Mouse (Mus musculus): ENCODE data around the gene Gm34653. TPM values are rescaled to one million over a fixed set of nuclear protein-coding genes. Genes with fewer than 3 reads are reported as not detected.
A peak's percentile ranks its signal among the peaks of the same experiment; 100 is the strongest.
"Not testable (repeated sequence)": the region's sequence is repeated elsewhere in the genome, so short reads cannot be mapped to it uniquely, and the experiment has no call there.

Gm34653 gene
- polyA plus RNA-seq, 1 experiment from 2014 or later, result not detected

DNA sequence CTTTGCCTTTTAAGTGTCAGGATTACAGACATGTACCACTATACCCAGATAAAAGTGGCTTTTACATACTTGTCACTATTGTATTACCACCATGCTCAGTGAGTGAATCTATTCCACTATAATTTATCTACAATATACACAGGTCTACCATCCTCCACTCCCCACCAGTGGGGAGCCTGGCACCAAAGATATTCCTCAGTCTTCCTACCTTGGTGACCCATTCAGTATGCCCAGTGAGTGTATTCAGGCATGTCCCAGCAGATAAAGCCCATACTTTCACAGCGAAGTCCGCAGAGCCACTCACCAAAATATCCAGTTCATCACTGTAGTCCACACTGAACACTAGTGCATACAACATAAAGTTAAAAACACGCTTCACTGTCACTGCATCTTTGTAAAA is 22.0 kb upstream of the Gm34653 start:
- H3K36me3 ChIP-seq (ENCODE audit: control insufficient read depth, insufficient read depth, low read length), result peaks cover 12% of the 10 kb centered on the region
- H3K27me3 ChIP-seq (ENCODE audit: control insufficient read depth, insufficient read depth, low read length), result no peaks in the 10 kb centered on the region
- H3K9me3 ChIP-seq (replicated peaks; ENCODE audit: control insufficient read depth, low read length), result no peaks in the 10 kb centered on the region
- no peak overlapping the region for H3K4me3 ChIP-seq (replicated peaks; ENCODE audit: low read length)
- no peak for ATAC-seq (ENCODE audit: insufficient read depth, low FRiP score)
- H3K9ac ChIP-seq (ENCODE audit: low read length), result no peak overlapping the region
- no peak overlapping the region for H3K27ac ChIP-seq (ENCODE audit: low read length)
- H3K4me1 ChIP-seq (ENCODE audit: control insufficient read depth, insufficient read depth, low read length), result peaks cover 3% of the 10 kb centered on the region; the same call in 1 of the 2 replicates
- H3K4me2 ChIP-seq (ENCODE audit: low read depth, low read length), result no peak overlapping the region
- WGBS, result 93% methylated on average over 3 of the region's 3 CpGs

GRCm38 (mm10) chr2:34812706-34813105 is 20.1 kb upstream of the Gm34653 start:
- H3K4me1 ChIP-seq (ENCODE audit: control insufficient read depth, insufficient read depth, low read length), result no peaks in the 10 kb centered on the region
- H3K4me2 ChIP-seq (ENCODE audit: low read depth, low read length), result no peak overlapping the region
- H3K27ac ChIP-seq (ENCODE audit: low read length), result no peak overlapping the region
- H3K27me3 ChIP-seq (ENCODE audit: control insufficient read depth, insufficient read depth, low read length), result no peaks in the 10 kb centered on the region
- 83% methylated on average over 7 of the region's 7 CpGs for WGBS
- H3K9ac ChIP-seq (ENCODE audit: low read length), result no peak overlapping the region
- no peak overlapping the region for H3K4me3 ChIP-seq (replicated peaks; ENCODE audit: low read length)
- peaks cover 16% of the 10 kb centered on the region for H3K36me3 ChIP-seq (ENCODE audit: control insufficient read depth, insufficient read depth, low read length)
- no peak for ATAC-seq (ENCODE audit: insufficient read depth, low FRiP score)
- H3K9me3 ChIP-seq (replicated peaks; ENCODE audit: control insufficient read depth, low read length), result no peaks in the 10 kb centered on the region

DNA sequence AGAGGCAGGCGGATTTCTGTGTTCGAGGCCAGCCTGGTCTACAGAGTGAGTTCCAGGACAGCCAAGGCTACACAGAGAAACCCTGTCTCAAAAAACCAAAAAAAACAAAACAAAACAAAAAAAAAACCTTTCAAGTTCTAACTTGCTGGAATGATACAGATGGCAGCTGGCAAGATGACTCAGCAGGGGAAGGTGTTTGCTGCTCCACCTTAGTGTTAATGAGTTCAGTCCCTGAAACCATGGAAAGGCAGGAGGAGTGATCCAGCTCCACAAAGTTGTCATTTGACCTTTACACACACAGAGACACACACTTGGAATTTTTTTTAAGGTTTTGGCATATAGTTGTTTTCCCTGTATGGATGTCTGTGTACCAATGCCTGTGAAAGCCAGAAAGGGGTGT is 16.9 kb upstream of the Gm34653 start:
- H3K9ac ChIP-seq (ENCODE audit: low read length); H3K27ac ChIP-seq (ENCODE audit: low read length); H3K27me3 ChIP-seq (ENCODE audit: control insufficient read depth, insufficient read depth, low read length); H3K9me3 ChIP-seq (replicated peaks; ENCODE audit: control insufficient read depth, low read length); H3K4me3 ChIP-seq (replicated peaks; ENCODE audit: low read length); ATAC-seq (ENCODE audit: insufficient read depth, low FRiP score); H3K4me1 ChIP-seq (ENCODE audit: control insufficient read depth, insufficient read depth, low read length); H3K4me2 ChIP-seq (ENCODE audit: low read depth, low read length): not testable (repeated sequence)
- 95% methylated on average over 2 of the region's 2 CpGs for WGBS
- peaks cover 12% of the 10 kb centered on the region for H3K36me3 ChIP-seq (ENCODE audit: control insufficient read depth, insufficient read depth, low read length)

- Histone ChIP-seq H3K27ac (ENCODE audit: low read length) (no peak overlapping the region), H3K4me1 (ENCODE audit: control insufficient read depth, insufficient read depth, low read length) (no peaks in the 10 kb centered on the region), H3K9ac (ENCODE audit: low read length) (no peak overlapping the region), H3K9me3 (replicated peaks; ENCODE audit: control insufficient read depth, low read length) (no peaks in the 10 kb centered on the region), H3K27me3 (ENCODE audit: control insufficient read depth, insufficient read depth, low read length) (no peaks in the 10 kb centered on the region), H3K4me2 (ENCODE audit: low read depth, low read length) (no peak overlapping the region), H3K36me3 (ENCODE audit: control insufficient read depth, insufficient read depth, low read length) (peaks cover 3% of the 10 kb centered on the region), H3K4me3 (replicated peaks; ENCODE audit: low read length) (no peak overlapping the region)
- WGBS, result 92% methylated on average over 2 of the region's 2 CpGs
- no peak for ATAC-seq (ENCODE audit: insufficient read depth, low FRiP score)
Measured at GRCm38 (mm10) chr2:34818492-34818891, 14.3 kb upstream of the Gm34653 start.

GRCm38 (mm10) chr2:34825827-34826459 is 6.9 kb upstream of the Gm34653 start, which contains the start of gene Fbxw2:
Gene Fbxw2 (minus strand): TSS chr2:34826311.
- Histone ChIP-seq H3K9ac (ENCODE audit: low read length) (peak within 1 kb of the TSS; percentile 90), H3K27ac (ENCODE audit: low read length) (peak within 1 kb of the TSS; percentile 74), H3K4me3 (replicated peaks; ENCODE audit: low read length) (peak within 1 kb of the TSS; percentile 75), H3K4me2 (ENCODE audit: low read depth, low read length) (peak within 1 kb of the TSS; percentile 95), H3K36me3 (ENCODE audit: control insufficient read depth, insufficient read depth, low read length) (no peaks in the 10 kb centered on the region; the same call in 1 of the 2 replicates), H3K4me1 (ENCODE audit: control insufficient read depth, insufficient read depth, low read length) (peaks cover 10% of the 10 kb centered on the region), H3K9me3 (replicated peaks; ENCODE audit: control insufficient read depth, low read length) (no peaks in the 10 kb centered on the region), H3K27me3 (ENCODE audit: control insufficient read depth, insufficient read depth, low read length) (no peaks in the 10 kb centered on the region)
- ATAC-seq (ENCODE audit: insufficient read depth, low FRiP score), result peak; percentile 99
- WGBS, result 1% methylated on average over 57 of the region's 57 CpGs

DNA sequence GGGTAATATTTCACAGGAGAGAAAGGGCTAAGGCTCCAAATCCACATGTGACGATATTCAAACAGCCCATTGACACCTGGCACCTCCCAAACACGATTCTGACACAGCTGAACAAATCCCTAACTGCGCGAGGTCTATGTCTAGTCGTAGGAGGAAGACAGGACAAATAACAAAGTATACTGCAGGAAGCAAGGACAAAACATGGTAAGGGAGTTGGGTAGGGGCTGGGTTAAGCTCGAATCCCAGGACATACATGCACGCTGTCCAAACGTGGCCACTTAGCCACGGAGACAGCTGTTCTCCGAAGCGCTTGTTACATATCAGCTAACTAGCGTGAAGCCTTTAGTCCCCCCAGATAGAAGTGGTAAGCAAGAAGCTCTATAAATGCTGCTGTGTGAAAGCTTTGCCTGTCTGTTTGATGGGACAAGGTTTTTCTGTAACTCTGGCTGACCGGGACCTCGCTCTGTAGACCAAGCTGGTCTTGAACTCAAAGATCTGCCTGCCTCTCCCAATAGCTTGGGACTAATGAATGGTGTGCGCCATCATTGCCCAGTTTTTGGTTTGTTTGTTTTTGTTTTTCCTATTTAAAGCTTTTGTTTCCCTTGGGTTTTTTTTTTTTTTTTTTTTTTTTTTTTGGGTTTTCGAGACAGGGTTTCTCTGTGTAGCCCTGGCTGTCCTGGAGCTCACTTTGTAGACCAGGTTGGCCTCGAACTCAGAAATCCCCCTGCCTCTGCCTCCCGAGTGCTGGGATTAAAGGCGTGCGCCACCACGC is 6.2 kb upstream of the Gm34653 start:
- H3K36me3 ChIP-seq (ENCODE audit: control insufficient read depth, insufficient read depth, low read length), result no peaks in the 10 kb centered on the region
- no peak for ATAC-seq (ENCODE audit: insufficient read depth, low FRiP score)
- H3K27me3 ChIP-seq (ENCODE audit: control insufficient read depth, insufficient read depth, low read length), result no peaks in the 10 kb centered on the region
- peak overlapping the region; percentile 95 for H3K4me2 ChIP-seq (ENCODE audit: low read depth, low read length)
- H3K4me1 ChIP-seq (ENCODE audit: control insufficient read depth, insufficient read depth, low read length), result peaks cover 10% of the 10 kb centered on the region
- 33% methylated on average over 20 of the region's 21 CpGs for WGBS
- no peaks in the 10 kb centered on the region for H3K9me3 ChIP-seq (replicated peaks; ENCODE audit: control insufficient read depth, low read length)
- H3K9ac ChIP-seq (ENCODE audit: low read length), result peak overlapping the region; percentile 90
- H3K4me3 ChIP-seq (replicated peaks; ENCODE audit: low read length), result peak overlapping the region; percentile 75
- peak overlapping the region; percentile 45 for H3K27ac ChIP-seq (ENCODE audit: low read length)

- H3K9ac ChIP-seq (ENCODE audit: low read length), result no peak overlapping the region
- no peak overlapping the region for H3K4me2 ChIP-seq (ENCODE audit: low read depth, low read length)
- peaks cover 10% of the 10 kb centered on the region for H3K4me1 ChIP-seq (ENCODE audit: control insufficient read depth, insufficient read depth, low read length)
- H3K27me3 ChIP-seq (ENCODE audit: control insufficient read depth, insufficient read depth, low read length), result no peaks in the 10 kb centered on the region
- WGBS, result 87% methylated on average over 4 of the region's 4 CpGs
- H3K9me3 ChIP-seq (replicated peaks; ENCODE audit: control insufficient read depth, low read length), result no peaks in the 10 kb centered on the region
- ATAC-seq (ENCODE audit: insufficient read depth, low FRiP score), result no peak
- no peaks in the 10 kb centered on the region for H3K36me3 ChIP-seq (ENCODE audit: control insufficient read depth, insufficient read depth, low read length)
- H3K4me3 ChIP-seq (replicated peaks; ENCODE audit: low read length), result no peak overlapping the region
- no peak overlapping the region for H3K27ac ChIP-seq (ENCODE audit: low read length)
Measured at GRCm38 (mm10) chr2:34827591-34827990, 5.2 kb upstream of the Gm34653 start.

DNA sequence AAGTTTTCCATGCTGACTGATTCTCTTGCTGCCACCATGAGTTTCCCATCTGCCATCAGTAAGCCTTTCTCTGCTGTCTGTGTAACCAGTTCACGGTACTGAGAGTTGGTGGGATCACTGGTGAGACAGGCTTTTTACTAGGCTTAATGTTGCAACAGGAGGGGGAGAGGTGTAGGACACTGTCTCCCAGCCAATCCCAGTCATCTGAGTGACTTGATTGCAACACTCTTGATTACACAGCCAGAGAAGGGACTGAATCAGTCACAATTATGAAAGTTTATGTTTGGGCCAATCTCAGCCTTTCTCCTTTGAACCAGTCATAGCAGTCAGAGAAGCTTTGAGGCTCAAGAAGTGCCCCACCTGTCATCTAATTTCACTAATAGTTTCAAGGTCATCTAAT is 4.8 kb upstream of the Gm34653 start:
- no peak for ATAC-seq (ENCODE audit: insufficient read depth, low FRiP score)
- WGBS, result 73% methylated on average over 1 of the region's 1 CpGs

GRCm38 (mm10) chr2:34830066-34830465 is 2.7 kb upstream of the Gm34653 start:
- 94% methylated on average over 17 of the region's 17 CpGs for WGBS
- H3K9me3 ChIP-seq (replicated peaks; ENCODE audit: control insufficient read depth, low read length); H3K4me3 ChIP-seq (replicated peaks; ENCODE audit: low read length); ATAC-seq (ENCODE audit: insufficient read depth, low FRiP score); H3K4me2 ChIP-seq (ENCODE audit: low read depth, low read length); H3K36me3 ChIP-seq (ENCODE audit: control insufficient read depth, insufficient read depth, low read length); H3K27me3 ChIP-seq (ENCODE audit: control insufficient read depth, insufficient read depth, low read length); H3K4me1 ChIP-seq (ENCODE audit: control insufficient read depth, insufficient read depth, low read length); H3K27ac ChIP-seq (ENCODE audit: low read length); H3K9ac ChIP-seq (ENCODE audit: low read length): not testable (repeated sequence)

More for the DNA sequence above, 4.8 kb upstream of the Gm34653 start:
- H3K9me3 ChIP-seq (replicated peaks; ENCODE audit: control insufficient read depth, low read length), result no peaks in the 10 kb centered on the region
- no peaks in the 10 kb centered on the region for H3K27me3 ChIP-seq (ENCODE audit: control insufficient read depth, insufficient read depth, low read length)
- H3K27ac ChIP-seq (ENCODE audit: low read length), result no peak overlapping the region
- H3K36me3 ChIP-seq (ENCODE audit: control insufficient read depth, insufficient read depth, low read length), result no peaks in the 10 kb centered on the region
- no peak overlapping the region for H3K4me2 ChIP-seq (ENCODE audit: low read depth, low read length)
- no peak overlapping the region for H3K4me3 ChIP-seq (replicated peaks; ENCODE audit: low read length)
- H3K9ac ChIP-seq (ENCODE audit: low read length), result no peak overlapping the region
- H3K4me1 ChIP-seq (ENCODE audit: control insufficient read depth, insufficient read depth, low read length), result peaks cover 10% of the 10 kb centered on the region

All from stomach, embryonic 16.5 days (tissue).